Mouse (Mus musculus): ENCODE data around the gene Katnbl1. TPM values are rescaled to one million over a fixed set of nuclear protein-coding genes. Genes with fewer than 3 reads are reported as not detected.
"Not testable (repeated sequence)": the region's sequence is repeated elsewhere in the genome, so short reads cannot be mapped to it uniquely, and the experiment has no call there.

Katnbl1 gene
- polyA plus RNA-seq, 1 experiment = 10.2 TPM

GRCm38 (mm10) chr2:112429665-112430064 lies 50.7 kb downstream of the Katnbl1 start:
- 85% methylated on average over 4 of the region's 4 CpGs for WGBS
- TF ChIP-seq POLR2A (IDR thresholded peaks at IDR 0.05; ENCODE audit: borderline replicate concordance, control insufficient read depth, low read depth, low read length) (no peak), CTCF (IDR thresholded peaks at IDR 0.05; ENCODE audit: control insufficient read depth, insufficient read depth, low read length) (no peak)
- Histone ChIP-seq H3K4me1 (ENCODE audit: control insufficient read depth, insufficient read depth, low read length) (no peaks in the 10 kb centered on the region), H3K27ac (ENCODE audit: control insufficient read depth, insufficient read depth, low read depth, low read length, poor library complexity) (no peak overlapping the region), H3K4me3 (replicated peaks; ENCODE audit: control insufficient read depth, low read depth, low read length) (no peak overlapping the region)

- H3K27ac ChIP-seq (ENCODE audit: control insufficient read depth, insufficient read depth, low read depth, low read length, poor library complexity) = no peak overlapping the region
- H3K4me1 ChIP-seq (ENCODE audit: control insufficient read depth, insufficient read depth, low read length) = no peaks in the 10 kb centered on the region
- TF ChIP-seq CTCF (IDR thresholded peaks at IDR 0.05; ENCODE audit: control insufficient read depth, insufficient read depth, low read length) (no peak), POLR2A (IDR thresholded peaks at IDR 0.05; ENCODE audit: borderline replicate concordance, control insufficient read depth, low read depth, low read length) (no peak)
- WGBS = 55% methylated on average over 5 of the region's 5 CpGs
- no peak overlapping the region for H3K4me3 ChIP-seq (replicated peaks; ENCODE audit: control insufficient read depth, low read depth, low read length)
Measured at GRCm38 (mm10) chr2:112430403-112430802, 51.4 kb downstream of the Katnbl1 start.

GRCm38 (mm10) chr2:112432523-112432922 lies 53.5 kb downstream of the Katnbl1 start:
- TF ChIP-seq POLR2A (IDR thresholded peaks at IDR 0.05; ENCODE audit: borderline replicate concordance, control insufficient read depth, low read depth, low read length) (no peak), CTCF (IDR thresholded peaks at IDR 0.05; ENCODE audit: control insufficient read depth, insufficient read depth, low read length) (no peak)
- Histone ChIP-seq H3K4me1 (ENCODE audit: control insufficient read depth, insufficient read depth, low read length) (no peaks in the 10 kb centered on the region), H3K4me3 (replicated peaks; ENCODE audit: control insufficient read depth, low read depth, low read length) (no peak overlapping the region), H3K27ac (ENCODE audit: control insufficient read depth, insufficient read depth, low read depth, low read length, poor library complexity) (no peak overlapping the region)
- 78% methylated on average over 2 of the region's 2 CpGs for WGBS

GRCm38 (mm10) chr2:112433359-112433758 lies 54.3 kb downstream of the Katnbl1 start:
- no peak for TF ChIP-seq POLR2A (IDR thresholded peaks at IDR 0.05; ENCODE audit: borderline replicate concordance, control insufficient read depth, low read depth, low read length)
- TF ChIP-seq CTCF (IDR thresholded peaks at IDR 0.05; ENCODE audit: control insufficient read depth, insufficient read depth, low read length) = no peak
- H3K4me1 ChIP-seq (ENCODE audit: control insufficient read depth, insufficient read depth, low read length) = no peaks in the 10 kb centered on the region
- no peak overlapping the region for H3K4me3 ChIP-seq (replicated peaks; ENCODE audit: control insufficient read depth, low read depth, low read length)
- WGBS = 62% methylated on average over 2 of the region's 2 CpGs
- H3K27ac ChIP-seq (ENCODE audit: control insufficient read depth, insufficient read depth, low read depth, low read length, poor library complexity) = no peak overlapping the region

GRCm38 (mm10) chr2:112436292-112436691 lies 57.3 kb downstream of the Katnbl1 start:
- no peak overlapping the region for H3K4me3 ChIP-seq (replicated peaks; ENCODE audit: control insufficient read depth, low read depth, low read length)
- 72% methylated on average over 4 of the region's 4 CpGs for WGBS
- no peak overlapping the region for H3K27ac ChIP-seq (ENCODE audit: control insufficient read depth, insufficient read depth, low read depth, low read length, poor library complexity)
- H3K4me1 ChIP-seq (ENCODE audit: control insufficient read depth, insufficient read depth, low read length) = no peaks in the 10 kb centered on the region
- TF ChIP-seq POLR2A (IDR thresholded peaks at IDR 0.05; ENCODE audit: borderline replicate concordance, control insufficient read depth, low read depth, low read length) (no peak), CTCF (IDR thresholded peaks at IDR 0.05; ENCODE audit: control insufficient read depth, insufficient read depth, low read length) (no peak)

- Histone ChIP-seq H3K4me1 (ENCODE audit: control insufficient read depth, insufficient read depth, low read length) (no peaks in the 10 kb centered on the region), H3K4me3 (replicated peaks; ENCODE audit: control insufficient read depth, low read depth, low read length) (no peak overlapping the region), H3K27ac (ENCODE audit: control insufficient read depth, insufficient read depth, low read depth, low read length, poor library complexity) (no peak overlapping the region)
- WGBS = 59% methylated on average over 2 of the region's 2 CpGs
- TF ChIP-seq CTCF (IDR thresholded peaks at IDR 0.05; ENCODE audit: control insufficient read depth, insufficient read depth, low read length) (no peak), POLR2A (IDR thresholded peaks at IDR 0.05; ENCODE audit: borderline replicate concordance, control insufficient read depth, low read depth, low read length) (no peak)
Measured at GRCm38 (mm10) chr2:112437589-112437988, 58.6 kb downstream of the Katnbl1 start.

- H3K27ac ChIP-seq (ENCODE audit: control insufficient read depth, insufficient read depth, low read depth, low read length, poor library complexity) = no peak overlapping the region
- WGBS = 74% methylated on average over 2 of the region's 2 CpGs
- peaks cover 2% of the 10 kb centered on the region; the same call in 1 of the 2 replicates for H3K4me1 ChIP-seq (ENCODE audit: control insufficient read depth, insufficient read depth, low read length)
- H3K4me3 ChIP-seq (replicated peaks; ENCODE audit: control insufficient read depth, low read depth, low read length) = no peak overlapping the region
- TF ChIP-seq POLR2A (IDR thresholded peaks at IDR 0.05; ENCODE audit: borderline replicate concordance, control insufficient read depth, low read depth, low read length) = no peak
- TF ChIP-seq CTCF (IDR thresholded peaks at IDR 0.05; ENCODE audit: control insufficient read depth, insufficient read depth, low read length) = no peak
Measured at GRCm38 (mm10) chr2:112443491-112443890, 64.5 kb downstream of the Katnbl1 start.

GRCm38 (mm10) chr2:112445511-112445910 lies 66.5 kb downstream of the Katnbl1 start:
- no peak for TF ChIP-seq CTCF (IDR thresholded peaks at IDR 0.05; ENCODE audit: control insufficient read depth, insufficient read depth, low read length)
- no peak for TF ChIP-seq POLR2A (IDR thresholded peaks at IDR 0.05; ENCODE audit: borderline replicate concordance, control insufficient read depth, low read depth, low read length)
- Histone ChIP-seq H3K4me3 (replicated peaks; ENCODE audit: control insufficient read depth, low read depth, low read length) (no peak overlapping the region), H3K4me1 (ENCODE audit: control insufficient read depth, insufficient read depth, low read length) (peaks cover 2% of the 10 kb centered on the region; the same call in 1 of the 2 replicates), H3K27ac (ENCODE audit: control insufficient read depth, insufficient read depth, low read depth, low read length, poor library complexity) (no peak overlapping the region)

GRCm38 (mm10) chr2:112448046-112448445 lies 69.0 kb downstream of the Katnbl1 start:
- not testable (repeated sequence) for H3K4me1 ChIP-seq (ENCODE audit: control insufficient read depth, insufficient read depth, low read length); H3K4me3 ChIP-seq (replicated peaks; ENCODE audit: control insufficient read depth, low read depth, low read length)
- 28% methylated on average over 4 of the region's 4 CpGs for WGBS
- H3K27ac ChIP-seq (ENCODE audit: control insufficient read depth, insufficient read depth, low read depth, low read length, poor library complexity) = 0 out of 2 replicates have a peak overlapping the region, but pooled peaks have one; percentile 24
